Mouse (Mus musculus) forebrain, embryonic 12.5 days (tissue): ENCODE results near the gene Zdhhc23. TPM values are rescaled to one million over a fixed set of nuclear protein-coding genes. Genes with fewer than 3 reads are reported as not detected.

ENCODE experiments used
- ATAC-seq: fragments of 200-750 bp; cut with Nextera tagmentation; 2 replicates; pipeline ENCODE4 v1.8.0; 2017; ENCODE audit warnings: moderate TSS enrichment; ENCODE audit not compliant: low FRiP score
- H3K27ac ChIP-seq: fragments of 300-500 bp; sonication (generic); 2 replicates; pipeline ENCODE4 v1.5.1; 2016; ENCODE audit warnings: mild to moderate bottlenecking
- H3K27me3 ChIP-seq: fragments of 300-500 bp; sonication (generic); 2 replicates; pipeline ENCODE4 v1.6.1; 2016; ENCODE audit warnings: mild to moderate bottlenecking
- H3K36me3 ChIP-seq: fragments of 300-500 bp; sonication (generic); replicated peaks from 2 replicates; pipeline ENCODE4 v1.6.1; 2016; ENCODE audit warnings: mild to moderate bottlenecking
- H3K4me1 ChIP-seq: fragments of 300-500 bp; sonication (generic); 2 replicates; pipeline ENCODE4 v1.6.1; 2016
- H3K4me2 ChIP-seq: fragments of 300-500 bp; sonication (generic); 2 replicates; pipeline ENCODE4 v1.6.1; 2016; ENCODE audit warnings: mild to moderate bottlenecking, moderate library complexity
- H3K4me3 ChIP-seq: fragments of 300-500 bp; sonication (generic); replicated peaks from 2 replicates; pipeline ENCODE4 v1.5.1; 2016; ENCODE audit warnings: mild to moderate bottlenecking
- H3K9ac ChIP-seq: fragments of 300-500 bp; sonication (generic); 2 replicates; pipeline ENCODE4 v1.6.1; 2016; ENCODE audit warnings: mild to moderate bottlenecking
- H3K9me3 ChIP-seq: fragments of 300-500 bp; sonication (generic); 2 replicates; pipeline ENCODE4 v1.6.1; 2016
- WGBS: fragments of 180-500 bp; shearing (Covaris S2); methylation state at CpG from one replicate; pipeline ENCODE4 v1.1.7; 2016; 5-methylcytosine and 5-hydroxymethylcytosine counted together
- polyA plus RNA-seq: library from polyadenylated mRNA; unstranded; fragments of >200 nt; fragmentation: Nextera tagmentation; extraction: Ambion mirVana; gene quantifications from 2 replicates; pipeline ENCODE4 v1.2.1, GENCODE M21; 2016

Zdhhc23 gene
- polyA plus RNA-seq, 1 experiment from 2014 or later: 0.66 TPM

- H3K36me3 ChIP-seq: peaks cover 10% of the 10 kb centered on the region; the same call in 1 of the 2 replicates
- H3K4me3 ChIP-seq: no peak overlapping the region
- no peak overlapping the region for H3K9ac ChIP-seq
- no peak overlapping the region for H3K27ac ChIP-seq
- WGBS: 93% methylated on average over 9 of the region's 9 CpGs
- no peaks in the 10 kb centered on the region for H3K9me3 ChIP-seq
- H3K4me2 ChIP-seq: no peak overlapping the region
- H3K27me3 ChIP-seq: no peaks in the 10 kb centered on the region
- ATAC-seq: no peak
- H3K4me1 ChIP-seq: 0 out of 2 replicates have a peak, but pooled peaks cover 9% of the 10 kb centered on the region
Measured at GRCm38 (mm10) chr16:43963291-43963690, 16.3 kb downstream of the Zdhhc23 start.

DNA sequence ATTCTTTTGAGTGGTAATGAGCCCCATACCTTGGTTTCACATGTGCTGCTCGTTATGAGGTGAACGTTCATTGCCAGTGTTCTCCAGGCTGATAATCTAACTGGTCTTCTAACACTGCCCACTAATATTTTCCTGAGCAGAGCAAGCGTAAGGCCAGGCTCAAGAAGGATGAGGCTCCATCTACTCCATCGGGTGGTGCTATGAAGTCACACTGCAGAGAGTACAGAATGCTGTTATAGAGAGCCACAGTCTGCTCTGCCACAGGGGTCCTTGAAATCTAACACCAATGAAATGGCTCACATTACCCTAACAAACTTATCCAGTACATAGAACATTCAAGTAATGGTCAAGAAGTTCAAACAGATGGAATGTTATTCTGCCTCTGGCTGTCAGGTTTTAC, 21.6 kb downstream of the Zdhhc23 start:
- Histone ChIP-seq H3K4me3 (no peak overlapping the region), H3K36me3 (peaks cover 6% of the 10 kb centered on the region; the same call in 1 of the 2 replicates), H3K4me2 (no peak overlapping the region), H3K4me1 (no peaks in the 10 kb centered on the region), H3K9me3 (no peaks in the 10 kb centered on the region), H3K27me3 (no peaks in the 10 kb centered on the region), H3K27ac (no peak overlapping the region), H3K9ac (no peak overlapping the region)
- WGBS: 86% methylated on average over 4 of the region's 4 CpGs
- no peak for ATAC-seq

DNA sequence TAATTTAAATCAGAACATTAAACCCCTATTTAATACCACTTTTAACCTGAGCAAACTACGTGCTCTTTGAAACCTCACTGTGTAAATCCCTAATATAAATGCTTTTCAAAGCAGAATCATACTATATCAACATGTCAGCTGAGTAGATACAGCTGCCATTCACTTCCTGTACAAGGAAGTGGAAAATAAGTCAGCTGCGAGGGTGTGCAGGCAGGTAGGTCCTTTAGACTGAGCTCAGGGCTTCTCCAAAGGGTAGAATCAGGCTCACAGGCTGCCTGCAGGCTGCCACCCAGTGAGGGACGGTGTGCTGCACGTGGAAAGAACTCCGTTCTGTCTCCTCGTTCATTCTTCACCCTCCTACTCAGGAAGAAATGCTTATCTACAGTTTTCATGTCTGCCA, 24.7 kb downstream of the Zdhhc23 start:
- WGBS: 89% methylated on average over 6 of the region's 6 CpGs
- ATAC-seq: no peak
- H3K36me3 ChIP-seq: peaks cover 4% of the 10 kb centered on the region; the same call in 1 of the 2 replicates
- no peak overlapping the region for H3K27ac ChIP-seq
- H3K9me3 ChIP-seq: no peaks in the 10 kb centered on the region
- H3K4me2 ChIP-seq: no peak overlapping the region
- no peak overlapping the region for H3K4me3 ChIP-seq
- no peak overlapping the region for H3K9ac ChIP-seq
- no peaks in the 10 kb centered on the region for H3K27me3 ChIP-seq
- H3K4me1 ChIP-seq: no peaks in the 10 kb centered on the region

DNA sequence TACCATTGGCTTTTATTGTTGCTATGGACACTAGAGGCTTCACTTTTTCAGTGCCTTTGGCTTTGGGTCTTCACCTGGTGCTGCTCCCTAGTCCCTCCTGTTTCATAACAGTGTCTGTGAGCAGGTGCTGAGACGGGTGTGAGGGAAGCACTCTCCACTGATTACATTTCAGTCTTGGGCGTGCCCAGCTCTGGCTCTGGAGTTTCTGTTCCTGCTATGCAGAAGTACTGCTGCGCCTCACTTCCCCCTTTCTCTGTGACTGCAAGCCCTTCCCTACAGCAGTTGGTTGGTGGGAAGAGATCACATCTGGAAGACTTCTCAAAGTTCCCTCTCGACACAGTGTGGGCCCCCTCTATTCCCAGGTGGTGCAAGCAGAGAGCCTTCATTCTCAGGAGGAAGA, 28.0 kb downstream of the Zdhhc23 start:
- no peak overlapping the region for H3K9ac ChIP-seq
- H3K4me2 ChIP-seq: no peak overlapping the region
- H3K27me3 ChIP-seq: no peaks in the 10 kb centered on the region
- H3K4me1 ChIP-seq: no peaks in the 10 kb centered on the region
- H3K36me3 ChIP-seq: no peaks in the 10 kb centered on the region; the same call in 1 of the 2 replicates
- H3K27ac ChIP-seq: no peak overlapping the region
- whole genome bisulfite sequencing: 88% methylated on average over 4 of the region's 4 CpGs
- no peaks in the 10 kb centered on the region for H3K9me3 ChIP-seq
- ATAC-seq: no peak
- H3K4me3 ChIP-seq: no peak overlapping the region

- Histone ChIP-seq H3K4me1 (no peaks in the 10 kb centered on the region), H3K9me3 (no peaks in the 10 kb centered on the region), H3K4me3 (no peak overlapping the region), H3K9ac (no peak overlapping the region), H3K27me3 (no peaks in the 10 kb centered on the region), H3K36me3 (no peaks in the 10 kb centered on the region), H3K27ac (no peak overlapping the region), H3K4me2 (no peak overlapping the region)
- no peak for ATAC-seq
- 79% methylated on average over 3 of the region's 3 CpGs for WGBS
Measured at GRCm38 (mm10) chr16:43945869-43946268, 33.7 kb downstream of the Zdhhc23 start.

GRCm38 (mm10) chr16:43945351-43945750, 34.2 kb downstream of the Zdhhc23 start:
- no peak overlapping the region for H3K4me3 ChIP-seq
- WGBS: 93% methylated on average over 3 of the region's 3 CpGs
- H3K9ac ChIP-seq: no peak overlapping the region
- H3K27ac ChIP-seq: no peak overlapping the region
- no peak overlapping the region for H3K4me2 ChIP-seq
- no peaks in the 10 kb centered on the region for H3K27me3 ChIP-seq
- no peaks in the 10 kb centered on the region for H3K4me1 ChIP-seq
- H3K36me3 ChIP-seq: no peaks in the 10 kb centered on the region
- ATAC-seq: no peak
- H3K9me3 ChIP-seq: no peaks in the 10 kb centered on the region

DNA sequence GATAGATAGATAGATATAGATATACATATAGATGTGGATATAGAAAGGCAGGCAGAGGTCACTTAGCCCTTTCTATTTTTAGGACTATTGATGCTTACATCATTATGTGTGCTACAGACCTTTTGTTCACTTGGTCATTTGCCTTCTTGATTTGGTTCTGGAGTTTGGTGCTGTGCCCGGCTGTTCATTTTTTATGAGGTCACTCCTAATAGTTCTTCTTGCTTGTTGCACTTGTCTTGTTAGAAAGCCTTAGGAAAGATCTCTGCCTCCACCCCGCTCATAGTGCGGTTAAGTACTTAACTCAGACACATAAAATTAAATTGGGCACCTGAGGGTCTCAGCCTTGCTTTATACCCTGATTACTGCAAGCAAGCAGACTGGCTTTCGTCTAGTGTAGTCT, 38.7 kb downstream of the Zdhhc23 start:
- no peak for ATAC-seq
- 88% methylated on average over 4 of the region's 4 CpGs for WGBS
- no peak overlapping the region for H3K9ac ChIP-seq
- no peaks in the 10 kb centered on the region for H3K4me1 ChIP-seq
- no peak overlapping the region for H3K4me3 ChIP-seq
- H3K4me2 ChIP-seq: no peak overlapping the region
- no peaks in the 10 kb centered on the region for H3K36me3 ChIP-seq
- no peaks in the 10 kb centered on the region for H3K27me3 ChIP-seq
- no peaks in the 10 kb centered on the region for H3K9me3 ChIP-seq
- H3K27ac ChIP-seq: no peak overlapping the region

GRCm38 (mm10) chr16:43935892-43936291, 43.7 kb downstream of the Zdhhc23 start:
- ATAC-seq: no peak
- no peak overlapping the region for H3K27ac ChIP-seq
- no peaks in the 10 kb centered on the region for H3K9me3 ChIP-seq
- H3K36me3 ChIP-seq: no peaks in the 10 kb centered on the region
- H3K4me1 ChIP-seq: no peaks in the 10 kb centered on the region
- WGBS: 77% methylated on average over 3 of the region's 3 CpGs
- no peak overlapping the region for H3K4me2 ChIP-seq
- H3K27me3 ChIP-seq: no peaks in the 10 kb centered on the region
- no peak overlapping the region for H3K9ac ChIP-seq
- no peak overlapping the region for H3K4me3 ChIP-seq

- Histone ChIP-seq H3K27me3 (no peaks in the 10 kb centered on the region), H3K27ac (no peak overlapping the region), H3K9ac (no peak overlapping the region), H3K4me1 (no peaks in the 10 kb centered on the region), H3K4me2 (no peak overlapping the region), H3K9me3 (no peaks in the 10 kb centered on the region), H3K4me3 (no peak overlapping the region), H3K36me3 (no peaks in the 10 kb centered on the region)
- WGBS: 77% methylated on average over 3 of the region's 3 CpGs
- no peak for ATAC-seq
Measured at GRCm38 (mm10) chr16:43935367-43935766, 44.2 kb downstream of the Zdhhc23 start.

- H3K4me1 ChIP-seq: no peaks in the 10 kb centered on the region
- no peak overlapping the region for H3K9ac ChIP-seq
- no peak for ATAC-seq
- no peak overlapping the region for H3K4me3 ChIP-seq
- H3K36me3 ChIP-seq: no peaks in the 10 kb centered on the region
- no peaks in the 10 kb centered on the region for H3K27me3 ChIP-seq
- no peaks in the 10 kb centered on the region for H3K9me3 ChIP-seq
- no peak overlapping the region for H3K4me2 ChIP-seq
- no peak overlapping the region for H3K27ac ChIP-seq
- 89% methylated on average over 8 of the region's 8 CpGs for WGBS
Measured at GRCm38 (mm10) chr16:43934856-43935255, 44.7 kb downstream of the Zdhhc23 start.

GRCm38 (mm10) chr16:43933041-43933440, 46.5 kb downstream of the Zdhhc23 start:
- WGBS: 85% methylated on average over 6 of the region's 6 CpGs
- no peak for ATAC-seq
- Histone ChIP-seq H3K36me3 (no peaks in the 10 kb centered on the region), H3K4me3 (no peak overlapping the region), H3K27me3 (no peaks in the 10 kb centered on the region), H3K4me1 (no peaks in the 10 kb centered on the region), H3K4me2 (no peak overlapping the region), H3K9me3 (no peaks in the 10 kb centered on the region), H3K9ac (no peak overlapping the region), H3K27ac (no peak overlapping the region)

DNA sequence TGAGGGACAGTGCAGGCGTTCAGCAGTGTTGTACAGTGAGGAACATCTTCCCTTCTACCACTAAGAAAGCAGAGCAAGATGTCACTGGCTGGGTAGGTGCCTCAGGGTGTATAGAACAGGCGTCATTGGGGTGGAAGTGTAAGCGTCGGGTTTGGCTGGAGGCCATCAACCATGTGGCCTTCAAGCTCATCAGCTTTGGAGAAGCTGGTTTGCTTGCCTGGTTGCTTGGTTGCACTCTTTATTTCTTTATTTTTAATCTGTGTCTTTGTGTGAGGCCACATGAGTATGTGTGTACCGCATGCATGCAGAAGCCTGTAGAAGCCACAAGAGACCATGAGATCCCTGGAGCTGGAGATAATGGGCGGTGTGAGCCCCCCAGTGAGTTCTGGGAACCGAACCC, 47.3 kb downstream of the Zdhhc23 start:
- ATAC-seq: no peak
- WGBS: 90% methylated on average over 7 of the region's 7 CpGs
- no peaks in the 10 kb centered on the region for H3K4me1 ChIP-seq
- H3K9ac ChIP-seq: no peak overlapping the region
- no peak overlapping the region for H3K4me3 ChIP-seq
- no peaks in the 10 kb centered on the region for H3K9me3 ChIP-seq
- no peaks in the 10 kb centered on the region for H3K27me3 ChIP-seq
- H3K4me2 ChIP-seq: no peak overlapping the region
- no peak overlapping the region for H3K27ac ChIP-seq
- no peaks in the 10 kb centered on the region for H3K36me3 ChIP-seq

DNA sequence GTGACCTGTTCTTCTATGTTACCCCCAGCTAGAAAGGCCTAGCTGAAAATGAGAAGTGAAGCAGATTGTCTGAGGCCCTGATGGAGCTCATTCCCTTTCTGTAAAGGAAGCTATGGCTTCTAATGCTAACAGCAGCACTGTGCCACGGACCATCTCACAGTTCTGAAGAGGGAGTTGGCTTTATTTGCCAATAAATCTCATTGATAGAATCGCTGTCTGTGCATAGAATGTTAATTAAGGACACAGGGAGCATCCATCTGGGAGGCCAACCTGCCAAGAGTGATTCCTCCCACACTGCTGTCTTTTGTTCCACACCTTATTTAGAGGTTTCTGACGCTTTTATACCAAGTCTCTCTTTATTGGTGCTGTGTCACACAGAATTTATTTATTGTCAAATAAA, 48.1 kb downstream of the Zdhhc23 start:
- Histone ChIP-seq H3K4me1 (no peaks in the 10 kb centered on the region), H3K4me2 (no peak overlapping the region), H3K27ac (no peak overlapping the region), H3K36me3 (no peaks in the 10 kb centered on the region), H3K27me3 (no peaks in the 10 kb centered on the region), H3K9ac (no peak overlapping the region), H3K9me3 (no peaks in the 10 kb centered on the region), H3K4me3 (no peak overlapping the region)
- no peak for ATAC-seq
- WGBS: 81% methylated on average over 3 of the region's 3 CpGs

GRCm38 (mm10) chr16:43930577-43930976, 49.0 kb downstream of the Zdhhc23 start:
- no peak overlapping the region for H3K9ac ChIP-seq
- no peaks in the 10 kb centered on the region for H3K4me1 ChIP-seq
- no peak overlapping the region for H3K4me3 ChIP-seq
- H3K36me3 ChIP-seq: no peaks in the 10 kb centered on the region
- no peak overlapping the region for H3K27ac ChIP-seq
- no peaks in the 10 kb centered on the region for H3K9me3 ChIP-seq
- ATAC-seq: no peak
- H3K27me3 ChIP-seq: no peaks in the 10 kb centered on the region
- H3K4me2 ChIP-seq: no peak overlapping the region
